Mouse (Mus musculus) CD8-positive naive resting alpha-beta T cell, adult 2 months (primary cell): ENCODE results near the gene Gm8978.
"Not testable (repeated sequence)": the region's sequence is repeated elsewhere in the genome, so short reads cannot be mapped to it uniquely, and the experiment has no call there.

Experiments
- DNase-seq, 2 experiments: peaks; one replicate each; pipeline ENCODE4 v3.0.0; 2022; ENCODE audit warnings: low read depth in 2 of 2, low spot score in 2 of 2

The Gm8978 gene

GRCm38 (mm10) chr19:33625152-33625551 lies at the start of gene Gm8978:
Gm8978 (minus strand) TSS chr19:33625252.
- DNase-seq, result not testable (repeated sequence)

GRCm38 (mm10) chr19:33589626-33590302 lies 35.3 kb downstream of the Gm8978 start:
- DNase-seq, result peak; percentile 19 to 42

GRCm38 (mm10) chr19:33568551-33568950 lies 56.5 kb downstream of the Gm8978 start:
- not testable (repeated sequence) for DNase-seq
